22 mouse cellular contexts compared by ENCODE assay signal in the genomic region with DNA sequence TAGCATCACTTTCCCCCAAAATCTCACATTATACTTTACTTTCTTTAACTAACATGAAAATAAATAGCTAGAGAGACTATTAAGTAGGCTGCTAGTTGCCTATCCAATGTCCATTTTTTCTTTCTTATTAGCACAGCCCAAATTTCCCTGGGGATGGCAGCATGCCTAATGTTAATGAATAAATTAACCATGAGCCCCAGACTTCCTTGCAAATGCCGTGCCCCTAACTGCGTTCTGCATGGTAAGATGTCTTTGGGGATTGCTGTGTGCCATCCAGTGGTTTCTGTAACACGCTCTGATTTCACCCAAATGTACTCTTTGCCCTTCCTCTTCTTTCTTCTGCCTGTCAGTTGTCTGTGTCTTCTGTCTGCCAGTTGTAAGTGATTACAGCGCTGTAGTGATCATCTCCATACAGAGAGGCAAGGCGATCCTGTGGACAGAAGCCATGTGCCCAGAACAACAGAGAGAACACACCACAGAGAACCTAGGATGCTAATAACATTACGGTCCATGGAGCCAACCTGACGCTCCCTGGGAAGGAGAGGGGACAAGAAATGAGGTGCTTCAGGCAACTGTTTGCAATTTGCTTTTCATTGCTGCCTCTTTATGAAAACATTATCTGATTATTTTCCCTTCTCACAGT.
DNase-seq lines count a peak whose midpoint lies in the region; ATAC-seq lines count a peak whose summit lies in the region.
"Had no signal": no experiment of that assay in that cellular context is flagged by ENCODE, and none has a peak within 500 bp of the region (broad histone marks: within the 10 kb centered on the region; RNA-seq: fewer than 3 reads in every experiment).

No protein-coding gene starts in this region.

- H3K4me3 ChIP-seq in midbrain, embryonic 13.5 days (replicated peaks) = no peak overlapping the region
- no peak overlapping the region for H3K4me3 ChIP-seq in midbrain, embryonic 11.5 days (ENCODE audit: low read depth, low read length)
- H3K4me3 ChIP-seq in hindbrain, embryonic 14.5 days (replicated peaks; ENCODE audit: low read length) = no peak overlapping the region
- no peak overlapping the region for H3K4me3 ChIP-seq in neural tube, embryonic 15.5 days (replicated peaks)
- H3K4me3 ChIP-seq: embryonic facial prominence, embryonic 13.5 days; heart, embryonic 13.5 days; limb, embryonic 13.5 days; liver, embryonic 15.5 days; myocyte had no signal

- peak overlapping the region; percentile 57 for H3K27ac ChIP-seq in midbrain, embryonic 13.5 days
- H3K27ac ChIP-seq in midbrain, embryonic 11.5 days (ENCODE audit: low read depth, low read length) = no peak overlapping the region
- H3K27ac ChIP-seq in hindbrain, embryonic 14.5 days = peak overlapping the region; percentile 62
- 0 out of 2 replicates have a peak overlapping the region, but pooled peaks have one; percentile 33 for H3K27ac ChIP-seq in neural tube, embryonic 15.5 days (replicated peaks)
- H3K27ac ChIP-seq: embryonic facial prominence, embryonic 13.5 days; heart, embryonic 13.5 days; kidney, postnatal 0 days; limb, embryonic 13.5 days; liver, embryonic 15.5 days had no signal

- no peaks in the 10 kb centered on the region for H3K27me3 ChIP-seq in midbrain, embryonic 13.5 days
- no peaks in the 10 kb centered on the region for H3K27me3 ChIP-seq in midbrain, embryonic 11.5 days (ENCODE audit: control insufficient read depth, insufficient read depth, low read length)
- no peaks in the 10 kb centered on the region for H3K27me3 ChIP-seq in hindbrain, embryonic 14.5 days (ENCODE audit: control insufficient read depth, insufficient read depth, low read length)
- H3K27me3 ChIP-seq in neural tube, embryonic 15.5 days (replicated peaks) = no peaks in the 10 kb centered on the region
- H3K27me3 ChIP-seq: embryonic facial prominence, embryonic 13.5 days; heart, embryonic 13.5 days; limb, embryonic 13.5 days; liver, embryonic 15.5 days; Patski had no signal

- no peaks in the 10 kb centered on the region for H3K36me3 ChIP-seq in midbrain, embryonic 13.5 days
- H3K36me3 ChIP-seq in midbrain, embryonic 11.5 days (ENCODE audit: control insufficient read depth, insufficient read depth, low read length) = no peaks in the 10 kb centered on the region
- H3K36me3 ChIP-seq in hindbrain, embryonic 14.5 days (replicated peaks; ENCODE audit: control insufficient read depth, insufficient read depth) = no peaks in the 10 kb centered on the region
- H3K36me3 ChIP-seq in neural tube, embryonic 15.5 days = no peaks in the 10 kb centered on the region
- H3K36me3 ChIP-seq: embryonic facial prominence, embryonic 13.5 days; heart, embryonic 13.5 days; limb, embryonic 13.5 days; liver, embryonic 15.5 days had no signal

- H3K4me1 ChIP-seq in midbrain, embryonic 13.5 days (replicated peaks) = peaks cover 19% of the 10 kb centered on the region
- H3K4me1 ChIP-seq in midbrain, embryonic 11.5 days (ENCODE audit: control insufficient read depth, insufficient read depth, low read length) = no peaks in the 10 kb centered on the region
- peaks cover 20% of the 10 kb centered on the region for H3K4me1 ChIP-seq in hindbrain, embryonic 14.5 days (replicated peaks; ENCODE audit: control insufficient read depth, insufficient read depth, low read length)
- H3K4me1 ChIP-seq in neural tube, embryonic 15.5 days = peaks cover 39% of the 10 kb centered on the region
- H3K4me1 ChIP-seq: heart, embryonic 13.5 days; limb, embryonic 13.5 days; liver, embryonic 15.5 days had no signal

- peak; percentile 34; the same call in 1 of the 2 replicates for ATAC-seq in midbrain, embryonic 13.5 days
- no peak for ATAC-seq in midbrain, embryonic 11.5 days (ENCODE audit: low FRiP score)
- ATAC-seq in hindbrain, embryonic 14.5 days (ENCODE audit: low FRiP score) = peak; percentile 70
- ATAC-seq in neural tube, embryonic 15.5 days (ENCODE audit: low FRiP score) = no peak
- ATAC-seq: activated CD4-positive, CD25-positive, alpha-beta regulatory T cell, adult 4 months; intestine, postnatal 0 days; lung, postnatal 0 days; Patski had no signal

- 55% methylated on average over 7 of the region's 7 CpGs for WGBS in midbrain, embryonic 13.5 days
- WGBS in midbrain, embryonic 11.5 days = 79% methylated on average over 7 of the region's 7 CpGs
- 27% methylated on average over 7 of the region's 7 CpGs for WGBS in hindbrain, embryonic 14.5 days
- 24% methylated on average over 7 of the region's 7 CpGs for WGBS in neural tube, embryonic 15.5 days

- H3K4me2 ChIP-seq in midbrain, embryonic 13.5 days (replicated peaks) = no peak overlapping the region
- H3K4me2 ChIP-seq in midbrain, embryonic 11.5 days = no peak overlapping the region
- no peak overlapping the region for H3K4me2 ChIP-seq in hindbrain, embryonic 14.5 days (replicated peaks)
- H3K4me2 ChIP-seq in neural tube, embryonic 15.5 days = peak overlapping the region; percentile 11; the same call in 1 of the 2 replicates
- H3K4me2 ChIP-seq: embryonic facial prominence, embryonic 13.5 days; heart, embryonic 13.5 days; limb, embryonic 13.5 days; liver, embryonic 15.5 days had no signal

- no peaks in the 10 kb centered on the region for H3K9me3 ChIP-seq in midbrain, embryonic 13.5 days
- H3K9me3 ChIP-seq in midbrain, embryonic 11.5 days (ENCODE audit: control insufficient read depth, low read length) = no peaks in the 10 kb centered on the region
- no peaks in the 10 kb centered on the region for H3K9me3 ChIP-seq in hindbrain, embryonic 14.5 days (ENCODE audit: control insufficient read depth, low read length)
- H3K9me3 ChIP-seq in neural tube, embryonic 15.5 days (replicated peaks) = no peaks in the 10 kb centered on the region
- H3K9me3 ChIP-seq: embryonic facial prominence, embryonic 13.5 days; heart, embryonic 13.5 days; limb, embryonic 13.5 days; liver, embryonic 15.5 days had no signal

- DNase-seq in cerebellum, postnatal 10 days = peak; percentile 14 to 35
- DNase-seq in cerebellum, adult 9-11 months = no peak
- no peak for DNase-seq in midbrain, embryonic 11.5 days (ENCODE audit: low spot score, missing footprints)
- DNase-seq in hindbrain, embryonic 14.5 days (ENCODE audit: low spot score) = no peak
- no peak for DNase-seq in thymus, postnatal 36 days
- DNase-seq: adrenal gland, postnatal 25 days; B cell, adult 2 months; gastrocnemius, postnatal 14 days; heart, postnatal 36 days; thymus, adult 18-20 months had no signal

- no peak overlapping the region for H3K9ac ChIP-seq in midbrain, embryonic 13.5 days (replicated peaks)
- no peak overlapping the region for H3K9ac ChIP-seq in midbrain, embryonic 11.5 days (ENCODE audit: low read length)
- peak overlapping the region; percentile 28; the same call in 1 of the 2 replicates for H3K9ac ChIP-seq in hindbrain, embryonic 14.5 days
- no peak overlapping the region for H3K9ac ChIP-seq in neural tube, embryonic 15.5 days (replicated peaks)
- H3K9ac ChIP-seq: embryonic facial prominence, embryonic 13.5 days; heart, embryonic 13.5 days; limb, embryonic 13.5 days; liver, embryonic 15.5 days had no signal

Comparison
In these comparisons a context has a peak if more than half of its experiments do, and no peak if none do; other contexts are left out.
1. DNase-seq: peak in cerebellum, postnatal 10 days (2 of 2); none in cerebellum, adult 9-11 months (single experiment), midbrain, embryonic 11.5 days (single experiment), hindbrain, embryonic 14.5 days (single experiment) and thymus, postnatal 36 days (0 of 2).
2. ATAC-seq: peak in midbrain, embryonic 13.5 days (single experiment) and hindbrain, embryonic 14.5 days (single experiment); none in midbrain, embryonic 11.5 days (single experiment) and neural tube, embryonic 15.5 days (single experiment).